Mouse (Mus musculus): ENCODE data around the gene Ssxb8. TPM values are rescaled to one million over a fixed set of nuclear protein-coding genes. Genes with fewer than 3 reads are reported as not detected.
"Not testable (repeated sequence)": the region's sequence is repeated elsewhere in the genome, so short reads cannot be mapped to it uniquely, and the experiment has no call there.

The Ssxb8 gene
- total RNA-seq (2017): not detected in 2 replicates

- ATAC-seq (ENCODE audit: extremely low read depth, insufficient number of reproducible peaks, low FRiP score, poor library complexity, severe bottlenecking): not testable (repeated sequence)
Measured at GRCm38 (mm10) chrX:8690744-8691143, at the start of gene Ssxb8. Gene Ssxb8 (minus strand): TSS chrX:8690844.

GRCm38 (mm10) chrX:8732907-8733306, 42.3 kb upstream of the Ssxb8 start:
- ATAC-seq (ENCODE audit: extremely low read depth, insufficient number of reproducible peaks, low FRiP score, poor library complexity, severe bottlenecking): no peak

- ATAC-seq (ENCODE audit: extremely low read depth, insufficient number of reproducible peaks, low FRiP score, poor library complexity, severe bottlenecking): no peak
Measured at GRCm38 (mm10) chrX:8663085-8663484, 27.6 kb downstream of the Ssxb8 start.

Other genes starting within 250 kb of the Ssxb8 start
- gene Ssxb2, start 229.1 kb downstream of the Ssxb8 start, total RNA-seq (2017): not detected in 2 replicates
- not detected in 2 replicates for gene Gm14459, start 165.9 kb downstream of the Ssxb8 start, total RNA-seq (2017)
- not detected in 2 replicates for gene Ssxb6, start 142.6 kb downstream of the Ssxb8 start, total RNA-seq (2017)
- gene Ssxb3, start 99.0 kb downstream of the Ssxb8 start, total RNA-seq (2017): not detected in 2 replicates
- not detected in 2 replicates for gene Ssx9, start 57.6 kb upstream of the Ssxb8 start, total RNA-seq (2017)
- gene Ssxb5, start 112.8 kb upstream of the Ssxb8 start, total RNA-seq (2017): not detected in 2 replicates
- not detected in 2 replicates for gene Gm6592, start 153.2 kb upstream of the Ssxb8 start, total RNA-seq (2017)
- gene Gm5751, start 183.4 kb upstream of the Ssxb8 start, total RNA-seq (2017): not detected in 2 replicates
- gene B630019K06Rik, start 201.5 kb upstream of the Ssxb8 start, total RNA-seq (2017): 0.25 TPM in 1 of 2 replicates, not detected in the other